Mouse (Mus musculus): Measurements from ENCODE around the gene Gpr153. TPM values are rescaled to one million over a fixed set of nuclear protein-coding genes. Genes with fewer than 3 reads are reported as not detected.

Gene Gpr153
- 15.2 and 17.2 TPM in 2 replicates for polyA plus RNA-seq (2015; fragmentation: Nextera tagmentation; extraction: Ambion mirVana)

GRCm38 (mm10) chr4:152273621-152274236, at the start of gene Gpr153:
TSS of gene Gpr153 (plus strand) at chr4:152274232.

GRCm38 (mm10) chr4:152291562-152291961, 17.5 kb downstream of the Gpr153 start, which contains the start of gene Hes3:
TSS of gene Hes3 (minus strand) at chr4:152291662.

GRCm38 (mm10) chr4:152296874-152297861, 23.1 kb downstream of the Gpr153 start, which contains the start of gene Icmt:
TSS of gene Icmt (plus strand) at chr4:152297227.

GRCm38 (mm10) chr4:152318517-152319234, 44.6 kb downstream of the Gpr153 start, which contains the start of gene Rnf207:
TSS of gene Rnf207 (minus strand) at chr4:152318993.

GRCm38 (mm10) chr4:152325574-152326411, 51.8 kb downstream of the Gpr153 start, which contains the start of gene Rpl22:
TSS of gene Rpl22 (plus strand) at chr4:152325742.

Other genes with a start within 250 kb of the Gpr153 start
- gene Zbtb48, start 246.6 kb upstream of the Gpr153 start, polyA plus RNA-seq (2015; fragmentation: Nextera tagmentation; extraction: Ambion mirVana): 6.2 and 6.4 TPM in 2 replicates
- 0.08 TPM in 1 of 2 replicates, not detected in the other for gene Tas1r1, start 235.7 kb upstream of the Gpr153 start, polyA plus RNA-seq (2015; fragmentation: Nextera tagmentation; extraction: Ambion mirVana)
- 14.1 and 14.7 TPM in 2 replicates for gene Nol9, start 234.9 kb upstream of the Gpr153 start, polyA plus RNA-seq (2015; fragmentation: Nextera tagmentation; extraction: Ambion mirVana)
- gene Plekhg5, start 201.7 kb upstream of the Gpr153 start, polyA plus RNA-seq (2015; fragmentation: Nextera tagmentation; extraction: Ambion mirVana): 7.8 TPM in 2 replicates
- 0.16 and 0.41 TPM in 2 replicates for gene Tnfrsf25, start 158.3 kb upstream of the Gpr153 start, polyA plus RNA-seq (2015; fragmentation: Nextera tagmentation; extraction: Ambion mirVana)
- 0.65 and 0.78 TPM in 2 replicates for gene Espn, start 121.9 kb upstream of the Gpr153 start, polyA plus RNA-seq (2015; fragmentation: Nextera tagmentation; extraction: Ambion mirVana)
- not detected in 2 replicates for gene Hes2, start 115.4 kb upstream of the Gpr153 start, polyA plus RNA-seq (2015; fragmentation: Nextera tagmentation; extraction: Ambion mirVana)
- gene Acot7, start 96.1 kb upstream of the Gpr153 start, polyA plus RNA-seq (2015; fragmentation: Nextera tagmentation; extraction: Ambion mirVana): 26.4 and 29.8 TPM in 2 replicates
- gene Hes3, start 17.4 kb downstream of the Gpr153 start, polyA plus RNA-seq (2015; fragmentation: Nextera tagmentation; extraction: Ambion mirVana): not detected in 2 replicates
- gene Icmt, start 23.0 kb downstream of the Gpr153 start, polyA plus RNA-seq (2015; fragmentation: Nextera tagmentation; extraction: Ambion mirVana): 13.8 and 14.9 TPM in 2 replicates
- gene Rnf207, start 44.8 kb downstream of the Gpr153 start, polyA plus RNA-seq (2015; fragmentation: Nextera tagmentation; extraction: Ambion mirVana): 4.2 and 5.9 TPM in 2 replicates
- gene Rpl22, start 51.5 kb downstream of the Gpr153 start, polyA plus RNA-seq (2015; fragmentation: Nextera tagmentation; extraction: Ambion mirVana): 337 and 396 TPM in 2 replicates
- 0.01 and 0.22 TPM in 2 replicates for gene Chd5, start 64.4 kb downstream of the Gpr153 start, polyA plus RNA-seq (2015; fragmentation: Nextera tagmentation; extraction: Ambion mirVana)
- 0.41 and 0.79 TPM in 2 replicates for gene Nphp4, start 202.5 kb downstream of the Gpr153 start, polyA plus RNA-seq (2015; fragmentation: Nextera tagmentation; extraction: Ambion mirVana)
- gene Kcnab2, start 203.6 kb downstream of the Gpr153 start, polyA plus RNA-seq (2015; fragmentation: Nextera tagmentation; extraction: Ambion mirVana): 3.0 and 5.3 TPM in 2 replicates

Data from urinary bladder, postnatal 0 days (tissue).